Mouse (Mus musculus) thymus, postnatal 4 days (tissue): ENCODE results near the gene Slc20a1.

Experiments
- DNase-seq: peaks from one replicate; pipeline ENCODE4 v3.0.0; 2021

The Slc20a1 gene

DNA sequence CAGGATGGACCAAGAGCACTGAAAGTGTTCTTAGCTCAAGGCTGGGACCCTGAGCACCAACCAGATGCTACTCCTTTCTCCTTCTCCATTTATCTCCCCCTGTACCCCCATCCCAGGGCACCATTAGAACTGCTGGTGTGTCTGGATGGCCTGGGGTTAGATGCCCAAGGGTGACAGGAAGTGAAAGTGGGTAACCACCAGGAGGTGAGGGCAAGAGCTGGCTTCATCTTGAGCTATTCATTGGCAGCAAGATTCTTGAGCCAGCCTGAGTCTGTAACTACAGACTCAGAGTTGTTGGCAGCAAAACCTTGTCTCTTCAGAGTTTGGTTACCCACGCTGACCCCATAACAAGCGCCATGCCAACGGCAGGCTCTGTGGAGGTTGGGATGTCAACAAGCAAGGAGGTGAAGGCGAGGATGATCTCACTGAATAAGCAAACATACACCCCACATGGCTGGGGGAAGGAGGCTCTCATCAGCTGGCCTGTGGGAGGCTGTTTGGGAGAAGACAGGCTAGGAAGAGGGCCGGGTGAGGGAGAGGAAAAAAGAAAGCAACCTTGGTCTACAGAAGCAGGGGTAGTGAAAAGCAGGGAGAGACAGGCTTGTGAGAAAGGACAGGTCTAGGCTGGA, 12.2 kb upstream of the Slc20a1 start:
- peak; percentile 30 for DNase-seq

DNA sequence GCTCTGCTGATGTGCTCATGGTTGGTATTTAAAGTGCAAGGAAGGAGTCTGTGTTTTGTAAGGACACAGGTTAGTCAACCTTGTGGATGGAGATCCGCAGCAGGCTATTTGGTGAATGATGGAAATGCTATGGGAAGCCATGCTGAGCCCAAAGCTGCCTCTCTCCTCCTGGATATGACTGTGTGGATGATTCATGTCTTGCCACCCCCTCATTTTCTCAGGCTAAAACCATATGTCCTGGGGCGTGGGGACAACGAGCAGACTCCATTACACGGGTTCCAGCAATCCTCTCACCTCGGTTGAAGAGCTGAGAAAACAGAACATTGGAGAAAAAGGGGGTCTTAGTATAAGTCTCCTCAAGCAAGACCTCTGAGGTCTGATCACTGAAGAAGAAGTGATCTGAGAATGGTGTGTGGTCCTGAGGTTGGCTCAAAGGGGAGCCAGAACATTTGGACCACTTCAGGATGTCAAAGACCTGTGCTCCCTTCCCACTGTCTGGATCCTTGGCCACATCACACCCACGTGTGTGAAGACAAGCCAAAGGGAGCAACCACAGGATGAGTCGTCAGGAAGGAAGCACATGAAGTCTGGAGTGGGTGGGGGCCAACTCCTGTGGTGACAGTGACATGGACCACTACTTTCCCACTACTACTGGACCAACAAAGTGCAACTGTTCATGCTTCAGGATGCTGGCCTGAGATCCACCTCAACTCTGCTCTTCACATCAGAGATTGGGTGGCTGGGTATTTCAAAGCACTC, 6.0 kb upstream of the Slc20a1 start:
- no peak for DNase-seq

DNA sequence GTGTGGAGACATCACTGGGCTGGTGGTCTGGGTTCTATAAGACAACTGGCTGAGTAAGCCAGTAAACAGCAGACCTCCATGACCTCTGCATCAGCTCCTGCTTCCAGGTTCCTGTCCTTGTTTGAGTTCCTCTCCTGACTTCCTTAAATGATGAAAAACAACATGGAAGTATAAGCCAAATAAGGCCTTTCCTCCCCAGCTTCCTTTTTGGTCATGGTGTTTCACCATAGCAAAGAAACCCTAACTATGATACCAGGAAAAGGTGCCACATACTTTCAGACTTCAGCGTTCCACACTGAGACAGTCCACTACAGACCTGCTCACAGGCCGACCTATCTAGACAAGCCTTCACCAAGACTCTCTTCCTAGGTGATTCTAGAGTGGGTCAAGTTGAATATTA, 2.2 kb upstream of the Slc20a1 start:
- DNase-seq = no peak

DNA sequence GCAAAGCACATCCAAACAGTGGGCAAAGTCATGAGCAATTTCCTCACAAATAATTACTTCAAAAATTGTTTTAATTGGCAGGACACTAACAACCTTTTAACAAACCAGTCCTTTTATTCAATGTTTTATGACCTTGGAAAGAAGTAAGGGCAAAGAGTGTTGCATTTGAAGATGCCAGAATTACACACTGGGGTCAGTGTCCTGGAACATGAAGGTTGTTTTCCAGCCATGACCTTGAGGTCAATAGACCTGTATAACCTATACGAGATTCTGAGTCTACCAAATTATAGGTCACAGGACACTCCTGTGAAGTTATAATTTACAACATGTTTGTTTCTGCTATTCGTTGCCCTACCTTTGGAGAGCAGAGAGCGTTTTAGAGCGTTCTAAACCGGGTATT, 1.4 kb upstream of the Slc20a1 start:
- DNase-seq = no peak

DNA sequence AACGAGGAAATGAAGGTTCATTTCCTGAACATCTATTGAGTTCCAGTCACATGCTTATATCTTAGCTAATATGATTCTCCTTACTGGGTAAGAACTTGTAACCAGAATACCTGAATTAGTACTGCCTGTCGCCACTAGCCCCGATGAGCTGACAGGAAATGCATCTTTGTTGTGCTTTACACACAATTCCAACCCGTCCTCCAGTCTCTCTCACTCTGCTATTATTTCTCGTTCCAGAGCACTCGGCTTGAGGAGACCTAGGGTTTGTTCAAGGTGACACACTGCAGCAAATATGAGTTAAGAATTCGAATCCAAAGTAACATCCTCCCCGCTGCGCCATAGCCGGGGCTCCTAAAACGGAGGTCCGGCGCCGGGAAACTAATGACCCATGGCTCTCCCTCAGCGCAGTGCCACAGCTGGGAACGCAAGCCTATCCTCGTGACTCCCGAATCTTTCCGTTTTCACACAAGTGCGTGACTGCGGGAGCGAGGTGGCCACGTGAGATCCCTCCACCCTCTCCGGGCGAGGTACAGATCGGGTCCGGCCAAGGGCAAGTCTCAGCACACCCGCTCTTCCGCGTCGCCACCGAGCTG, 625 bp upstream of the Slc20a1 start:
- DNase-seq = no peak

DNA sequence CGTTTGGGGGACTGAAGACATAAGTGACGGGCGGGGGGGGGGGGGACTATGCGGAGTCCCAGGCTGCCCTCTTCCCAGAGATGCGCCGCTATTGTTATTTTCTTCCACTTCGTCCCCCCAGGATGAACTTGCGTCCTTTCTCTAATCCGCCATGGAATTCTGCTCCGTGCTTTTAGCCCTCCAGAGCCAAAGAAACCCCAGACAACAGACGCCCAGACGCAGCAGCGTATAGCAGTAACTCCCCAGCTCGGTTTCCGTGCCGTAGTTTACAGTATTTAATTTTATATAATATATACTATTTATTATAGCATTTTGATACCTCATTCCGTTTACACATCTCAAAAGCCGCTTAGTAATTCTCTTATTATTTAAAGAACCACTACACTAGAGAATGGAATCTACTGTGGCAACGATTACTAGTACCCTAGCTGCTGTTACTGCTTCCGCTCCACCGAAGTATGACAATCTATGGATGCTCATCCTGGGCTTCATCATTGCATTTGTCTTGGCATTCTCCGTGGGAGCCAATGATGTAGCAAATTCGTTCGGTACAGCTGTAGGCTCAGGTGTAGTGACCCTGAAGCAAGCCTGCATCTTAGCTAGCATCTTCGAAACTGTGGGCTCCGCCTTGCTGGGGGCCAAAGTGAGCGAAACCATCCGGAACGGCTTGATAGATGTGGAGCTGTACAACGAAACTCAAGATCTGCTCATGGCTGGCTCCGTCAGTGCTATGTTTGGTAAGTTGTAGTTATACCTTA, 943 bp downstream of the Slc20a1 start:
- DNase-seq = peak; percentile 46

DNA sequence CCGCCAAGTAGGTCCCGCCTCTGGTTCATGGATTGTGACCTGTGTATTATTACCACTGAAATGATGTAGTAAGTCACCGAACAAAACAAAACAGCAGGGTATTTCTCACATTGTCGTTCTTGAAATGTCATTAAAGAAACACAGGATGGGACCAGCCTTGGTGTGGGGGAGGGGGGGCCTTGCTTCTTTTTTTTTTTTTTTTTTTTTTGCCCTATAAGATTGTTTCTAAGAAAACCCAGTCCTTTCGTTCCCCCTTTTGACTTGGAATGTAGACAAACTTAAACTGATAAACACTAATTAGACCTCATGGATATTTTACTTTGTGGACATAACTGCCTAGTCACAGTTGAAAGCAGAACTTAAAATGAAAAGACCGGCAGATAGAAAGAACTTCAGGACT, 6.4 kb downstream of the Slc20a1 start:
- DNase-seq = no peak

DNA sequence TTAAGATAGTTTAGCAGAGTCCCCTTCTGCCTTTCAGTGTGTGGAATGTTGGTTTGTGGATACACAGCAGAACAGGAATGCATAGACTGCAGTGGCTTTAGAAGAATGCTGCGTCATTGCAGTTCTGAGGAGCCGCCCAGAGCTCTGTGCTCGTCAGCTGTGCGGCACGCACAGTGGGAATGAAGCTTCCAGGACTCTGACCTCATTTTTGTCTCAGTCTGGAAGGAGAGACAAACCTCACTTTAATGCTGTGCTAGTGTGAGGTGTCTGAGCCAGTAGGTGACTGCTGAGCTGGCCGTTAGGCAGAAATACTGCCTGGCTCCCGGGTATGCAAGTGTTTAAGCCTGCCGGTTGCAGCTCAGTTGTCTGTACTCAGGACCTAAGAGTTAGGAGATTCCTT, 8.3 kb downstream of the Slc20a1 start:
- DNase-seq = no peak

DNA sequence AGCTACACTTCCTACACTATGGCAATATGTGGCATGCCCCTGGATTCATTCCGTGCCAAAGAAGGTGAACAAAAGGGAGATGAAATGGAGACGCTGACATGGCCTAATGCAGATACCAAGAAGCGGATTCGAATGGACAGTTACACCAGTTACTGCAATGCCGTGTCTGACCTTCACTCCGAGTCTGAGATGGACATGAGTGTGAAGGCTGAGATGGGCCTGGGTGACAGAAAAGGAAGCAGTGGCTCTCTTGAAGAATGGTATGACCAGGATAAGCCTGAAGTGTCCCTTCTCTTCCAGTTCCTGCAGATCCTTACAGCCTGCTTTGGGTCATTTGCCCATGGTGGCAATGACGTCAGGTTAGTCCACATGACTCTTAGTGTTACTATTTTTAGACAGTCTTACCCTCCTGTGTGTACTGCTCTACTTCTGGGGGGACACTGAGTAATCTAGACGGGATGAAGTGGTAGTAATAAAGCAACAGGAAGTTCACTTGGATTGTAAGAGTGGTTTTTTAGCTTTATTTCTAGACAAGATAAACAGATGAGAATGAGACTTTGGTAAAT, 9.7 kb downstream of the Slc20a1 start:
- DNase-seq = no peak

DNA sequence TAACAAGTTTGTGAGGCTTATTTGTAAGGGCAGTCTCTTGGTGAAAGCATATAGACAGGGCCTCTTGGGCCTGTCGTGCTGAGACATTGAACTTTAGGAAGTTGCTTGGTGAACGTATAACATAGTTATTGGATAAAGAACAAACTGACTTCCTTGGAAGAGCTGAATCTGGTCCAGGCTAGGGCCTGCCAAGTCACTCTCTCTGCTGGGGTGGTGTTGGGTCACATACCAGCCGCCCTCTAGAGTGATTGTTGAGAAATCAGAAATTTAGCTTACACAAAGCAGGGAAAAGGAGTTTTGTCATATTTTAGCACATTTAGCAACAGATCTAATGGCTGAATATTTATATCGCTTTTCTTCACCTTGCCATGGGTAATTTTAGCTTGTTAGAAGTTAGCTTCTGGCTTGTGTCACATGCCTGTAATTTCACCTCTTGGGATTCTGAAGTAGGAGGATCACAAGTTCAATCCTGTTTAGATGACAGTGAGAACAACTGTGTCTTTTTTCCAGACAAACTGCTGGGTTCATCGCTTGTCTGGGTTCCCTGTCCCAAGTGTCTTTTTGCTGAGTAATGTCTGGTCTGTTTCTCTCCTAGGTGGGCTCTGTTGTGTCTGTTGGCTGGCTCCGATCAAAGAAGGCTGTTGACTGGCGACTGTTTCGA, 11.7 kb downstream of the Slc20a1 start:
- no peak for DNase-seq

DNA sequence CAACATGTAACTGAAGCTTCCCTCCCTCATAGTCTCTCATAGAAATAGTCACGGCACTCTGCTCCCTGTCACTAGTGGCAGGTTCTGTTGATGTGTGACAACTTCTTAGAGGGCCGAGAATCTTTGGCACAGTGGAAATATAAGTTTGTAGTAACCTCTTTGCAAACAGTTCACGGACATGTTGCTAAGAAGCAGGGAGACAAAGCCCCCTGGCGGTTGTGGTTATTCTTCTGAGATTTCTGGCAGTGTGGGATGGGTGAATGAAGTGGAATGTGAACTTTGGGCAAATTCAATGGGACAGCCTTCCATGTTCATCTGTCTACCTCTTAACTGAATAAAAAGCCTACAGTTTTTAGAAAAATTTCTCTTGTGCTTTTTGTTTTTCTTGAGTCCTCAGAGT, 12.7 kb downstream of the Slc20a1 start:
- DNase-seq = no peak

DNA sequence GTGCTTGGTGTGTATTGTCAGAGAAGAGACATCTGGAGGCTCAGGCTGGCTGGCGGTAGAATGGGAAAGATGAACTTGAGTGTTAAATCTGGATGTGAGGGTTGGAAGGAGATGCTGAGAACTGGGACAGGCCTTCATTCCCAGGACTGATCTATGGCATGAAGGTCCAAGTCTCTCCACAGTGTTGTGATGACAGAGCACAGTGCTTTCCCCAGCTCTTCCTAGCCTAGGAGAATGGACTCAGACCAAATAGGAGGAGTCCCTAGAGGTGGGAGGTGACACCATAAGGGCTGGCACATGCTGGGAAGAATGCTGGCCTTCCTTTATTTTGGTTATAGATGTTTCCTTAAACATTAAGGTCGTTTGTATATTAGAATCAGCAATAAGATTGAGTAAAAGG, 13.4 kb downstream of the Slc20a1 start:
- no peak for DNase-seq

DNA sequence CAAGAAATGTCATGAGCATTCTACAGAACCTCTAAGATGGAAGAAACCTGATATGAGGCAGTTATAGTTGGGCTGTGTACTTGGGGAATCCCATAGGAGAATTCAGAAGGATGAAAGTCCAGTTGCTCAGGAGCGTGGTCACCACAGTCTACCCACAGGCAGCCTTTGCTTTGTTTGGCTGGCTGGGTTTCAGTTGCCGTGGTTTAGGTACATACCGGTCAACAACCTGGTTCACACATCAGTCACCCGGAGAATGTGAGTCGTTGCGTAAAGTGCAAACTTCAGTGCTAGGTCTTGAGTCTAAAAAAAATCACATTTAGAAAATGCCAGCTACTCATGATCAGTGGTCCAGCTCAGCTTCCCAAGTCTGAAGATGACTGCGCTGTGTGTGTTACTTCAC, 14.0 kb downstream of the Slc20a1 start:
- no peak for DNase-seq

DNA sequence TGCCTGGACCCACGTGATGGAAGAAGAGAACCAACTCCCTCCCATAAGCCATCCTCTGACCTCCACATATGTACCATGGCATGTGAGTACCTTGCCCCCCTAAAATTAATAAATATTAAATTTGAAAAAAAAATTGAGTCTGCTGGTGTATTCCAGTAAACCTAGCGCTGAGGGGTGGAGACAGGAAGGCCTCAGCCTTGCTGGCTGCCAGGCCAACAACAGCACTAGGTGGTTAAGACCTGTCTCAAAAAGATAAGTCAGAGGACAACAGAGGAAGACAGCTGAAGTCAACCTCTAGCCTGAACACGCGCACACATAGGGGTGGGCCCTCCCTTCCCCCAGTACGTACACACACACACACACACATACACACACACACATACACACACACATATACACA, 16.2 kb downstream of the Slc20a1 start:
- DNase-seq = no peak

DNA sequence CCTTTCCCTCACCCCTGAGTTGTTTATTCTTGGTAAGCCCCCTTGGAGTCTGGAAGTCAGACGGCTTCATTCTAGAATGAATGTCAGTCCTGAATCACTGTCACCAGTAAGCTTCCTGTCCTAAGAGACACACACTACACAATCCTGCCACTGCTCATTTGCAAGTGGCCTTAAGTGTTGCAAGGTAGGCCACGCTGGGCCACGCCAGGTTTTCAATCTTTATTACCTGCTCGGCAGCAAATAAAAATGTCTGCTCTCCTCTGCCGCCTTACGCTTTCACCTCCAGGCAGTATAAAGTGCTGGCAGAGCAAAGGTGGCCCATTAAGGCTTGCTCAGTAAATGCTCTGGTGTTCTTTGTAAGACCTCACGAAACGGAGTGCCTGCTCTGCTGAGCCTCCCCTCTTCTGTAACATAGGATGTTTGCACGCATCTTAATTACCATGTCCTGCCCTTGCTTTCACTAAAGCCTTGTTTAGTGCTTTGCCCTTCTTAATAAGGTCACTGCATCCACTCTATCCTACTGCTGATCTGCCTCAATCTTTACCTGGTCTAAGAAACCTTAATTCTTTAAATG, 19.1 kb downstream of the Slc20a1 start:
- DNase-seq = no peak

DNA sequence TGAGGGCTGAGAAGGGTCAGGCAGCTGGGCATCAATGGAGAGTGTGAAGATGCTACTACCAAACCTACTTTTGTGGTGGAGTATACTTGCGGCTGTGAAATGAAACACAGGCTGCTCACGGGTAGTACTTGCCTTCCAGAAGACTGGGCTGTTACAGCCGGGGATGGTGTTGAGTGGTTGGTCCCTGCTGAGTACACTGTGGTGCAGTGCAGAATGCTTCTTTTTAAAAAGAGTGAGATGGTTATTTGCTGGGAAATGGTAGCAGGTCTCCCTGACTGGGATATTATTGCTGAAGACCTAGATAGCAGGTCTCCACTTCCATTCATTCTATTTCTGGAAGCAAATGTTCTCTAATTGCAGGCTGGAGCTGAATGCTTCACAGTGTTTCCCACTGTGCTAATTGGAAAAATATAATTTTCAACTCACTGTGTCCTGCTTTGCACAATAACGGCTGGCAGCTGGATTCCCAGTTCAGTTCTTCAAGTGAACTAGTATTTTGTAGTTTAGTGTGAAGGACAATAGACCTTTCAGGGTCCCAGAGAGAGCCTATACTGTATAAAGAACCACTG, 20.1 kb downstream of the Slc20a1 start:
- DNase-seq = no peak

DNA sequence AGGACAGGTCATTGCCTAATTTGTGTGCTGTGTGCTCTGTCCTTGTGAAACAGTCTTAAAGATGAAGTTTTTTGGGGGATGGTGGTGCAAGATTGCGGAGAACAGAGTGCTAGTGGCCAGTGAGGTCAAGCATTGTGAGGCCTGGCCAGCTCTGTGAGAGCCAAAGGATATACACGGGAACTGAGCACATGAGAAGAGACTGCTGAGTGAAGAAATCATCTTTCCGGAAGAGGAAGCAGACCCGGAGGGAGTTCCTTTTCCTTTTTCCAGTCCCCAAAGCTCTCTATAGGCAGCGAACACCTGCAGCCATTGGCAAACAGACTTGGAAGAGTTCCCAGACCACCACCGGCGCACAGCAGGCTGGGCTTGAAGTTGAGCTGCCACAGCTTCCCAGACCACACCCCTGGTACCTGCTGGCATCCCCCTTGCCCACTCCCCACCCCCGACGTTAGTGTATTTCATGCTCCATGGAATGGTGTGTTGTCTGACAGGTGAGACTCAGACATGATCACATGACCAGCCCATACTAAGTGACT, 22.6 kb downstream of the Slc20a1 start:
- no peak for DNase-seq

DNA sequence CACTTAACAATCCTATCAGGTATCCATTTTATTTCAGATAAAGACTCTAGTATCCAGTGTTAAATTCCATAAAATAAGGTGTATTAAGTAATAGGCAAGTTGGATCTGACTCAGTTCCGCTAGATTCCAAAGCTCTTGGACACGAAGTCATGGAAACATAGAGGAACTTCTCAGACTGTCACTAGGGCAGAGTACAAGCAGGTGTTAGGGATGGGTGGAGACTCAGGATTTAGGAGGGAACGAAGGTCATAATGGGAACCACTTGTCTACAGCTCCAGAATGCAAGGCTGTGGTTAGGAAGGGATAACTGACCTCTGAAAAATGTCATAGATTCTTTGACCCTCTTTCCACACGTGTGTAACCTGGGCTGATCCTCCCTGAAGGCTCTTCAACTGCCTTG, 25.6 kb downstream of the Slc20a1 start:
- DNase-seq = no peak

DNA sequence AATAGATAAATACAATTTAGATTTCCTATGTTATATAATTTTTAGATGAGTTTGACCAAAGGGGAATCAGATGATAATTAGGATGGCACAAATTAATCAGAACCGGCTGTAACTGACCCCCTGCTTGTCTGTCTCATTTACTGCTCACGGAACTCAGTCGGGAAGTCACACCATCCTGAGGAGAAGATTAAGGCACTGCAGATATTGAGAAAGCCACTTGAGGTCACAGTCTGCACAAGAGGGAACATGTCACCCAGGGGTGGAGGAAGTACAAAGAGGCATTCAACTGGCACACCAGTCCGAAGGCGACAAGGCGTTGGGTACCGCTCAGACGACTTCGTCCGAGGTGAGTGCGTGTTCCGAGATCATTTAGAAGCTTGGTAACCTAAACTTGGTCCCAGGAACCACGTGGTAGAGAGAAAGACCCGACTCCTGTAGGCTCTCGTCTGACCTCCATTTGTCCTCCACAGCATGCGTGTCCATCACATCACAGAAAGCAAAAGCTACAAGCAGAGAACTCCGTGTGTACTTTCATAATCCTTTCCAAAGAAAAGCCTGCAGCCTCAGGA, 26.8 kb downstream of the Slc20a1 start:
- DNase-seq = no peak

DNA sequence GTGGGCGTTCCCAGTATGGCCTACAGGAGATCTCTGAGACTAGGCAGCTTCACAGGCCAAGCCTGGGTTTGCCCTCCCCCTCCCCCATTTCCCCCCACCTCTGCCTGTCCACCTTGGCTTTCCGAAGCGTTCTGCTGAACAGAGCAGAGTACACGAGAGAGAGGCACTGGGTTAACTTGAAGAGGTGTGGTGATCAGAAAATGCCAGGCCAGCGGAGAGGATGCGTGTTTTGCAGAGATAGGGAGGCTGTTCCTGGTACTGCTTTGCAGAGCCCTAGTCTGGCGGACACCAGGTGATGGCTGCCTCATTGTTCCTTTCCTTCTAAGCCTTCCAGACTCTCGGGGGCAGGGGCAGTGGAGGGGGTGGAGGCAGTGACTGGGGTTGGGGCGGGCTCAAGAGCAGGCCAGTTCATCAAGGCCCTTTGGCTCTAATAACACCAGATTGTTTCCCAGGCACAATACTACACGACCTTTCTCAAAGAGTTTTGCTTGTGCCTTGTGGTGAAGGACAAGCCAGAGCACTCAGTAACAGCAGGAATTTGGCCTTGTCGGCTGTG, 27.8 kb downstream of the Slc20a1 start:
- DNase-seq = no peak

DNA sequence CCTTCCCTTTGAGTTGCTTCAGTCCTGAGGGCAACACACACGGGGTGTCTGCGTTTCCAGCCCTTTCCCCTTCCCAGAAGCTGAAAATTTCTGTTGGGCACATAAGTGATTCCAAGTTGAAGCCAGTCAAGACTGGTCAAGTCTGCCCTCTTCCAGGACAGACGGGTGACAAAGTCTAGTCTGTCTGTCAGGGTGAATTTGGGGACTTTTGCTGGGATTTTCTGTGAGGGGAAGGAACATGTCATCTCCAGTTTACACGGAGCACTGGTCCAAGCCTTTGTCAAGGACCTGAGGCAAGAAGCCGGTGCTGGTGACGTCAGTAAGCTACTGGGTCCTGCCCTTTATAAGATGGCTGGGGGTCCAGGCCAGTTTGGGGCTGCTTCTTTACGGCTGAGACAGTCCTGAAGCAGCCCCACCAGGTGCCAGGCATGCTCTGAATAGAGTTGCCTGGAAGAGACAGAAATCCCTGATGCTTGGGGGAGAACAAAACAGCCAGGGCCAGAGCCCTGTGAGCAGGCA, 28.5 kb downstream of the Slc20a1 start:
- no peak for DNase-seq
